8 mouse cellular contexts compared by ENCODE assay signal in the genomic region with DNA sequence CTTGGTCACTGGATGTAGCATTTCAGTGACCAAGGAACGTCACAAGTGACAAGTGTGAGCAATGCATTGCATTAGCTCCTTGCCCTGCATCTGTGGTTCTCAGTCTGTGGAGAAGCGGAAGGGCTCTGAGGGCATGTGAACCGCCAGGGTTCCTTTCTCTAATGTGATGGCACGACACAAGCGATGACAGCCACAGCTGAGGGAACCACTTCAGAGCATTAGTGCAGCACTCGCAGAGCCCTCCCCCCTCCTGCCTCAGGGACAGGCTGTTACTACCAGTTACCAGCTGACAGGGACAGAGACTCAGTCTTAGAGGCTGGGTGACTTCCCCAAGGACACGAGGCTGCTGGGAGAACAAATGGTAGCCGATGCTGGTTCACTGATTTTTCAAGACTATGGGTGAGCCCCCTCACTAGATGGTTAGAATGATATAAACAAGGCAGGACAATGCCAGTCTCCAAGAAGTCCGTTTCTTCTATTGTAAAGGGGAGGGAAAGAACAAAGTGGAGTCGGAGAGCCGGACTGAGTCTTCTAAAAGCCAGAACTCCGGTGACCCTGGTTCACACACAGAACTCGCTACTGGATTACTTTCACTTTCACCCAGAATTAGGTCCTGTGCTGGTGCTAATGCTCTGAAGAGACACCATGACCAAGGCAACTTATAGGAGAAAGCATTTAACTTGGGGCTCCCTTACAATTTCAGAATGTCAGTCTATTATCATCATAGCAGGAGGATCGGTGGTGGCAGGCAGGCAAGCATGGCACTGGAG. TPM values are rescaled to one million over a fixed set of nuclear protein-coding genes. Genes with fewer than 3 reads are reported as not detected.
DNase-seq lines count a peak whose midpoint lies in the region; ATAC-seq and TF ChIP-seq lines count a peak whose summit lies in the region.

No protein-coding gene starts in this region.

- H3K79me2 ChIP-seq in heart, adult 2 months (replicated peaks; ENCODE audit: control insufficient read depth, insufficient read depth, low read length), result no peaks in the 10 kb centered on the region

- 0 out of 2 replicates have a peak overlapping the region, but pooled peaks have one; percentile 14 for H3K9ac ChIP-seq in heart, adult 2 months (ENCODE audit: low read depth, low read length)
- H3K9ac ChIP-seq in intestine, embryonic 16.5 days (ENCODE audit: low read depth, low read length), result no peak overlapping the region
- peak overlapping the region; percentile 19; the same call in 1 of the 2 replicates for H3K9ac ChIP-seq in liver, embryonic 14.5 days (replicated peaks)
- no peak overlapping the region for H3K9ac ChIP-seq in midbrain, postnatal 0 days (replicated peaks; ENCODE audit: low read length, poor library complexity, severe bottlenecking)

- H3K4me3 ChIP-seq in erythroblast, embryonic 14.5 days (replicated peaks), result peak overlapping the region; percentile 23
- H3K4me3 ChIP-seq in heart, adult 2 months, result peak overlapping the region; percentile 47
- H3K4me3 ChIP-seq in intestine, embryonic 16.5 days (ENCODE audit: low read length), result no peak overlapping the region
- H3K4me3 ChIP-seq in liver, embryonic 14.5 days (ENCODE audit: insufficient read depth in 1 of 2, low read depth in 2 of 2, low read length in 2 of 2), result peak overlapping the region; percentile 2 to 27; a peak in 2 of 4 replicates
- H3K4me3 ChIP-seq in midbrain, postnatal 0 days (ENCODE audit: low read depth, low read length), result no peak overlapping the region

- no peak for ATAC-seq in erythroblast, adult 5-6 weeks (replicated peaks; ENCODE audit: low FRiP score, poor library complexity, severe bottlenecking)
- ATAC-seq in intestine, embryonic 16.5 days, result 0 out of 2 replicates have a peak, but pooled peaks have one; percentile 2
- ATAC-seq in liver, embryonic 14.5 days (ENCODE audit: insufficient read depth), result peak; percentile 44
- peak; percentile 73 for ATAC-seq in midbrain, postnatal 0 days (ENCODE audit: low FRiP score)

- no peaks in the 10 kb centered on the region for H3K36me3 ChIP-seq in erythroblast, embryonic 14.5 days (ENCODE audit: control insufficient read depth)
- H3K36me3 ChIP-seq in heart, adult 2 months (ENCODE audit: control insufficient read depth, insufficient read depth, low read length), result no peaks in the 10 kb centered on the region
- H3K36me3 ChIP-seq in intestine, embryonic 16.5 days (ENCODE audit: control insufficient read depth, insufficient read depth, low read length), result no peaks in the 10 kb centered on the region
- H3K36me3 ChIP-seq in liver, embryonic 14.5 days (replicated peaks; ENCODE audit: control insufficient read depth, insufficient read depth, low read depth), result no peaks in the 10 kb centered on the region
- H3K36me3 ChIP-seq in midbrain, postnatal 0 days (ENCODE audit: insufficient read depth, low read length), result no peaks in the 10 kb centered on the region

- no peaks in the 10 kb centered on the region for H3K9me3 ChIP-seq in erythroblast, embryonic 14.5 days (ENCODE audit: control insufficient read depth, low read length)
- H3K9me3 ChIP-seq in intestine, embryonic 16.5 days (ENCODE audit: control insufficient read depth, low read length), result no peaks in the 10 kb centered on the region
- H3K9me3 ChIP-seq in liver, embryonic 14.5 days (ENCODE audit: control insufficient read depth, low read length), result no peaks in the 10 kb centered on the region
- H3K9me3 ChIP-seq in midbrain, postnatal 0 days (ENCODE audit: low read length), result no peaks in the 10 kb centered on the region

- no peak overlapping the region for H3K4me2 ChIP-seq in intestine, embryonic 16.5 days (ENCODE audit: low read depth, low read length)
- H3K4me2 ChIP-seq in liver, embryonic 14.5 days (ENCODE audit: low read depth), result peak overlapping the region; percentile 58
- H3K4me2 ChIP-seq in midbrain, postnatal 0 days (ENCODE audit: low read depth, low read length, poor library complexity, severe bottlenecking), result peak overlapping the region; percentile 20; the same call in 1 of the 2 replicates

- no peak for TF ChIP-seq CTCF in heart, adult 2 months (IDR thresholded peaks at IDR 0.05)
- TF ChIP-seq CTCF in liver, embryonic 14.5 days (IDR thresholded peaks at IDR 0.05; ENCODE audit: low read depth), result no peak
- TF ChIP-seq CTCF in midbrain, postnatal 0 days (IDR thresholded peaks at IDR 0.05), result no peak

- peak; percentile 27 to 51 for DNase-seq in cerebellum, postnatal 14 days
- peak; percentile 64 to 76 for DNase-seq in heart, adult 2 months
- DNase-seq in liver, embryonic 14.5 days (ENCODE audit: low read depth in 3 of 3, low spot score in 3 of 3), result no peak
- DNase-seq in midbrain, postnatal 0 days (ENCODE audit: low spot score), result peak; percentile 68
- peak; percentile 50 for DNase-seq in telencephalon, adult 2 months (ENCODE audit: low read depth, low spot score)

- H3K27me3 ChIP-seq in erythroblast, embryonic 14.5 days (ENCODE audit: control insufficient read depth), result peaks cover 32% of the 10 kb centered on the region
- no peaks in the 10 kb centered on the region for H3K27me3 ChIP-seq in heart, adult 2 months (ENCODE audit: control insufficient read depth, insufficient read depth, low read length)
- H3K27me3 ChIP-seq in intestine, embryonic 16.5 days (replicated peaks; ENCODE audit: control insufficient read depth, insufficient read depth, low read length), result no peaks in the 10 kb centered on the region
- no peaks in the 10 kb centered on the region; the same call in 1 of the 2 replicates for H3K27me3 ChIP-seq in liver, embryonic 14.5 days (ENCODE audit: control insufficient read depth, insufficient read depth, low read length)
- no peaks in the 10 kb centered on the region for H3K27me3 ChIP-seq in midbrain, postnatal 0 days (ENCODE audit: insufficient read depth, low read length)

- no peak for TF ChIP-seq POLR2A in heart, adult 2 months (IDR thresholded peaks at IDR 0.05; ENCODE audit: insufficient read depth, low read depth, low read length)

- intact Hi-C loops in heart, adult 2 months (cut with DNase I), result no loop called here

- WGBS in heart, adult 2 months, result 36% methylated on average over 14 of the region's 14 CpGs
- WGBS in intestine, embryonic 16.5 days, result 65% methylated on average over 14 of the region's 14 CpGs
- 29% methylated on average over 14 of the region's 14 CpGs for WGBS in liver, embryonic 14.5 days (ENCODE audit: insufficient replicate concordance)
- 37% methylated on average over 14 of the region's 14 CpGs for WGBS in midbrain, postnatal 0 days

- peak; percentile 80 for TF ChIP-seq EP300 in heart, adult 2 months (IDR thresholded peaks at IDR 0.05; ENCODE audit: insufficient read depth, low read depth, low read length)
- no peak for TF ChIP-seq EP300 in liver, embryonic 14.5 days (IDR thresholded peaks at IDR 0.05; ENCODE audit: low read depth)

- peak overlapping the region; percentile 54 for H3K27ac ChIP-seq in heart, adult 2 months
- no peak overlapping the region for H3K27ac ChIP-seq in intestine, embryonic 16.5 days (ENCODE audit: low read length)
- H3K27ac ChIP-seq in liver, embryonic 14.5 days, result no peak overlapping the region
- no peak overlapping the region for H3K27ac ChIP-seq in midbrain, postnatal 0 days (ENCODE audit: low read depth, low read length)

- H3K4me1 ChIP-seq in erythroblast, embryonic 14.5 days (ENCODE audit: control insufficient read depth), result peaks cover 20% of the 10 kb centered on the region
- H3K4me1 ChIP-seq in heart, adult 2 months (ENCODE audit: control insufficient read depth, insufficient read depth, low read length), result peaks cover 9% of the 10 kb centered on the region
- peaks cover 22% of the 10 kb centered on the region for H3K4me1 ChIP-seq in intestine, embryonic 16.5 days (ENCODE audit: control insufficient read depth, insufficient read depth, low read length)
- peaks cover 11 to 37% of the 10 kb centered on the region in 2 experiments for H3K4me1 ChIP-seq in liver, embryonic 14.5 days (replicated peaks; ENCODE audit: control insufficient read depth in 2 of 2, insufficient read depth in 2 of 2, low read length in 1 of 2)
- no peaks in the 10 kb centered on the region for H3K4me1 ChIP-seq in midbrain, postnatal 0 days (ENCODE audit: insufficient read depth, low read length)

RNA-seq across cellular contexts. Expression of gene Ston2, which starts 21.7 kb away (rescaled TPM):
- polyA plus RNA-seq in erythroblast, embryonic 14.5 days (2012), result 3.6 TPM in 2 replicates
- total RNA-seq in erythroblast, adult 5-6 weeks (2015; ENCODE audit: low replicate concordance), result 0.58 and 1.5 TPM in 2 replicates
- 0.70 and 2.0 TPM in 2 replicates for total RNA-seq in erythroblast, adult 5-6 weeks (2017; ENCODE audit: low replicate concordance)
- total RNA-seq in heart, adult 2 months (2021), result 1 to 10 TPM; 3.6 to 4.1 TPM
- 4.7 and 6.7 TPM in 2 replicates for polyA plus RNA-seq in heart, adult 2 months (2012; rRNA removed)
- 4.9 and 5.2 TPM in 2 replicates for polyA plus RNA-seq in intestine, embryonic 16.5 days (2015; fragmentation: Nextera tagmentation; extraction: Ambion mirVana)
- polyA plus RNA-seq in liver, embryonic 14.5 days (2012; rRNA removed), result 21.6 and 26.6 TPM in 2 replicates
- polyA plus RNA-seq in liver, embryonic 14.5 days (2014; fragmentation: Nextera tagmentation; extraction: Ambion mirVana), result 15.4 and 16.9 TPM in 2 replicates
- total RNA-seq in midbrain, postnatal 0 days (2014; rRNA removed), result 9.4 and 16.8 TPM in 2 replicates
- 5.6 and 7.4 TPM in 2 replicates for polyA plus RNA-seq in midbrain, postnatal 0 days (2015; fragmentation: Nextera tagmentation; extraction: Ambion mirVana)

Comparison
In these comparisons a context has a peak if more than half of its experiments do, and no peak if none do; other contexts are left out.
1. H3K4me3 ChIP-seq: peak in erythroblast, embryonic 14.5 days (single experiment), heart, adult 2 months (single experiment) and liver, embryonic 14.5 days (2 of 2); none in intestine, embryonic 16.5 days (single experiment) and midbrain, postnatal 0 days (single experiment).
2. DNase-seq: peak in cerebellum, postnatal 14 days (2 of 2), heart, adult 2 months (2 of 2), midbrain, postnatal 0 days (single experiment) and telencephalon, adult 2 months (single experiment); none in liver, embryonic 14.5 days (0 of 3).
3. H3K9ac ChIP-seq: peak in heart, adult 2 months (single experiment) and liver, embryonic 14.5 days (single experiment); none in intestine, embryonic 16.5 days (single experiment) and midbrain, postnatal 0 days (single experiment).